Mouse (Mus musculus): Measurements from ENCODE around the gene Gdpd3. TPM values are rescaled to one million over a fixed set of nuclear protein-coding genes. Genes with fewer than 3 reads are reported as not detected.

The Gdpd3 gene
- polyA plus RNA-seq, 1 experiment = 7.7 TPM

DNA sequence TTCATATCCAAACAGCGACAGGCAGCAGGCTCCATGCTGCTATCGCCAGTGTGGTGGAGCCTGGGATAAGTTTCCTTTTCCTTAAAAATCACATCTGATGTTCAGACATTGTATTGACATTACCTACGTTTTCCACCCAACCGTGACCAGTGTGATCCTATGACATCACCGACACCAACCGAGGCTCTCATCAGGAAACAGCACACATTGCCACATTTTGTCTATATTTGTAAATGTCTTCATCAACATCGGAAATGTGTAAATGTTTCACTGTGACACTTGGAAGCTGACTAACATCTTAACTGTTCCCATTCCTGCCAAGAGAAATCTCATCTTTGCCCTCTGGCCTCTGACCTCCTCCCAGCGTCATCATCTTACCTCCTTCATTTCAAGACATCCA is 30.0 kb upstream of the Gdpd3 start:
- H3K4me3 ChIP-seq (ENCODE audit: extremely low read depth, insufficient read depth, insufficient read length) = no peak overlapping the region
- H3K27me3 ChIP-seq (ENCODE audit: control insufficient read depth, insufficient read depth, low read length) = no peaks in the 10 kb centered on the region
- DNase-seq (ENCODE audit: low read depth in 1 of 2, low spot score in 2 of 2) = no peak
- no peak overlapping the region for H3K27ac ChIP-seq (ENCODE audit: insufficient read depth, low read length)
- H3K4me1 ChIP-seq (ENCODE audit: control insufficient read depth, insufficient read depth, insufficient read length) = no peaks in the 10 kb centered on the region
- 81% methylated on average over 8 of the region's 8 CpGs for WGBS
- H3K36me3 ChIP-seq (ENCODE audit: control insufficient read depth, insufficient read depth, low read length) = no peaks in the 10 kb centered on the region
- TF ChIP-seq POLR2A (IDR thresholded peaks at IDR 0.05; ENCODE audit: low read depth, low read length) = no peak
- no peak for TF ChIP-seq CTCF (IDR thresholded peaks at IDR 0.05; ENCODE audit: extremely low read depth, insufficient read depth, insufficient read length, insufficient replicate concordance)

DNA sequence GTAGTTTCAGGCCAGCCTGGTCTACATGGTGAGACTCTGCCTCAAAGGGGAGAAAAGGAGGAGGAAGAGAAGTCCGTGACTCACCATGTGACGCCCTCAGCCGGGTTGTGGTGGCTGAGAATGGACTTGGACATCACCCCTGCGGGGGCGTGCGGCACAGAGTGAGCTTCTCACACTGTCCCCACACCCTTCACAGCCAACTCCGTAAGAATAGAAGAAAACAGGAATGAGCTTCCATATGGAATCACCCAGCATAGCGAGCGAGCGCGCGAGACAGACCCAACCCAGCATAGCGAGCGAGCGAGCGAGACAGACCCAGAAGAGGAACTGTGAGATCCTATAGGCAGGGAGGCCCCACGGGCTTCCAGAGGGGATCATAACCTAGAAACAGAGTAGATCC is 26.6 kb upstream of the Gdpd3 start:
- no peaks in the 10 kb centered on the region for H3K4me1 ChIP-seq (ENCODE audit: control insufficient read depth, insufficient read depth, insufficient read length)
- H3K36me3 ChIP-seq (ENCODE audit: control insufficient read depth, insufficient read depth, low read length) = no peaks in the 10 kb centered on the region
- no peaks in the 10 kb centered on the region for H3K27me3 ChIP-seq (ENCODE audit: control insufficient read depth, insufficient read depth, low read length)
- TF ChIP-seq CTCF (IDR thresholded peaks at IDR 0.05; ENCODE audit: extremely low read depth, insufficient read depth, insufficient read length, insufficient replicate concordance) (no peak), POLR2A (IDR thresholded peaks at IDR 0.05; ENCODE audit: low read depth, low read length) (no peak)
- DNase-seq (ENCODE audit: low read depth in 1 of 2, low spot score in 2 of 2) = no peak
- no peak overlapping the region for H3K27ac ChIP-seq (ENCODE audit: insufficient read depth, low read length)
- 88% methylated on average over 17 of the region's 17 CpGs for WGBS
- H3K4me3 ChIP-seq (ENCODE audit: extremely low read depth, insufficient read depth, insufficient read length) = no peak overlapping the region

DNA sequence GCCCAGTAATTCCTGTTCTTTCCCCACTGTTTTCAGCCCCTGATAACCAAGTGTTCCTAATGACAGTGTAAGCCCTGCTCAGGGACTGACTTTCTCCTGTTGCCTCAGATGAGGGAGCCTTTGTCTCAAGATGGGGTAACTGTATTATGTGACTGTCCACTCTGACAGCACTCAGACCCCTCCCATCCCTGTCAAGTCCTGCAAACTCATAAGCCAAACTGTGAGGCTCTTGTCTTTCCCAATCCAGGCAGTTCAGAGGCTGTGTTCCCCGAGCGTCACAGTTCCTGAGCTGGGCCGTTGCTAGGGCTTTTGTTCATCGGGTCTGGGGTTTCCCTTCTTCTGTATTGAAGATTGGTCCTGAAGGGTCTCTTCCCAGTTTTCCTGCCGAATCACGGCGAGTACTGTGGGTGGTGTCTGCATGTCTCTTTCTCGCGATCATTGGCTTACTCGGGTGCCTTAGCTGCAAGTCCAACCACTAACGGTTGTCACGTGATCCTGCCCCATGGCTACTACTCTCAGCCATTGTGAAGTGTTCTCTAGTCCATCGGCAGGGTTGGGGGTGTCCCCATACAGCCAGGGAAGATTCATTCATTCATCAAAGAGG is 25.9 kb upstream of the Gdpd3 start:
- no peak overlapping the region for H3K4me3 ChIP-seq (ENCODE audit: extremely low read depth, insufficient read depth, insufficient read length)
- no peaks in the 10 kb centered on the region for H3K36me3 ChIP-seq (ENCODE audit: control insufficient read depth, insufficient read depth, low read length)
- no peak overlapping the region for H3K27ac ChIP-seq (ENCODE audit: insufficient read depth, low read length)
- TF ChIP-seq POLR2A (IDR thresholded peaks at IDR 0.05; ENCODE audit: low read depth, low read length) (no peak), CTCF (IDR thresholded peaks at IDR 0.05; ENCODE audit: extremely low read depth, insufficient read depth, insufficient read length, insufficient replicate concordance) (no peak)
- 93% methylated on average over 13 of the region's 13 CpGs for WGBS
- H3K4me1 ChIP-seq (ENCODE audit: control insufficient read depth, insufficient read depth, insufficient read length) = no peaks in the 10 kb centered on the region
- no peak for DNase-seq (ENCODE audit: low read depth in 1 of 2, low spot score in 2 of 2)
- H3K27me3 ChIP-seq (ENCODE audit: control insufficient read depth, insufficient read depth, low read length) = no peaks in the 10 kb centered on the region

DNA sequence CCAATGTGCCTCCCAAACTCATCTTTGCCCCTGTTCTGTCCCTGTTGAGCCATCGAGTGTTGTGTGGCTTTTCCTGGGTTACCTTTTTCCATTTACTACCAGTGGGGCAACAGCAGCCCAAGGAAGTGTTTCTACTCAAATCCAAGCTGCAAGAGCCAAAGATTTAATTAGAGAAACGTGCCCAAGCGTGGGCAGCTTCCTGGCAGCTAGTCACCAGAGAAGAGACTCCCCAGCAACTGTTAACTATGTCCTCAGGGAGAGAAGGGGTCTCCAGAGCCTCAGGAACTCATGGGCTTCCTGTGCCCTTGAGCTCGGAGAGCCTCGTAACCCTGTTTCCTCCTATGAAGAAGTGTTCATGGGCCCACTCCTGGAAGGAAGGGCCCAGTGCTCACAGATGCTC is 25.2 kb upstream of the Gdpd3 start:
- H3K27ac ChIP-seq (ENCODE audit: insufficient read depth, low read length) = no peak overlapping the region
- WGBS = 56% methylated on average over 5 of the region's 5 CpGs
- no peak overlapping the region for H3K4me3 ChIP-seq (ENCODE audit: extremely low read depth, insufficient read depth, insufficient read length)
- no peak for TF ChIP-seq POLR2A (IDR thresholded peaks at IDR 0.05; ENCODE audit: low read depth, low read length)
- no peak for TF ChIP-seq CTCF (IDR thresholded peaks at IDR 0.05; ENCODE audit: extremely low read depth, insufficient read depth, insufficient read length, insufficient replicate concordance)
- H3K27me3 ChIP-seq (ENCODE audit: control insufficient read depth, insufficient read depth, low read length) = no peaks in the 10 kb centered on the region
- no peak for DNase-seq (ENCODE audit: low read depth in 1 of 2, low spot score in 2 of 2)
- H3K4me1 ChIP-seq (ENCODE audit: control insufficient read depth, insufficient read depth, insufficient read length) = peaks cover 2% of the 10 kb centered on the region; the same call in 1 of the 2 replicates
- no peaks in the 10 kb centered on the region for H3K36me3 ChIP-seq (ENCODE audit: control insufficient read depth, insufficient read depth, low read length)

DNA sequence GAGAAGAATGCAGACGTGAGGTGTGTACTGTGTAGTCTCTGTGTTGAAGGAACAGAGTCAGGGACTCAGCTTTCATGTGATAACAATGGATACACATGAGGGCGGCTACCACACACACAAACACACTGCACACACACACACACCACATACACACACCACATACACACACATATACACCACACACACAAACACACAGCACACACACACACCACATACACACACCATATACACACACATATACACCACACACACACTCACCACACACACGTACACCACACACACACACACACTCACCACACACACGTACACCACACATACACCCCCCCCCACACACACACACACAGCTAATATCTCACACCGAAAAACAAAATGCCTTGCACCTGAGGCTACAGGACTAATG is 24.7 kb upstream of the Gdpd3 start:
- TF ChIP-seq CTCF (IDR thresholded peaks at IDR 0.05; ENCODE audit: extremely low read depth, insufficient read depth, insufficient read length, insufficient replicate concordance) (no peak), POLR2A (IDR thresholded peaks at IDR 0.05; ENCODE audit: low read depth, low read length) (no peak)
- no peak for DNase-seq (ENCODE audit: low read depth in 1 of 2, low spot score in 2 of 2)
- Histone ChIP-seq H3K27me3 (ENCODE audit: control insufficient read depth, insufficient read depth, low read length) (no peaks in the 10 kb centered on the region), H3K27ac (ENCODE audit: insufficient read depth, low read length) (no peak overlapping the region), H3K36me3 (ENCODE audit: control insufficient read depth, insufficient read depth, low read length) (no peaks in the 10 kb centered on the region), H3K4me1 (ENCODE audit: control insufficient read depth, insufficient read depth, insufficient read length) (peaks cover 7% of the 10 kb centered on the region; the same call in 1 of the 2 replicates), H3K4me3 (ENCODE audit: extremely low read depth, insufficient read depth, insufficient read length) (no peak overlapping the region)
- 85% methylated on average over 5 of the region's 5 CpGs for WGBS

DNA sequence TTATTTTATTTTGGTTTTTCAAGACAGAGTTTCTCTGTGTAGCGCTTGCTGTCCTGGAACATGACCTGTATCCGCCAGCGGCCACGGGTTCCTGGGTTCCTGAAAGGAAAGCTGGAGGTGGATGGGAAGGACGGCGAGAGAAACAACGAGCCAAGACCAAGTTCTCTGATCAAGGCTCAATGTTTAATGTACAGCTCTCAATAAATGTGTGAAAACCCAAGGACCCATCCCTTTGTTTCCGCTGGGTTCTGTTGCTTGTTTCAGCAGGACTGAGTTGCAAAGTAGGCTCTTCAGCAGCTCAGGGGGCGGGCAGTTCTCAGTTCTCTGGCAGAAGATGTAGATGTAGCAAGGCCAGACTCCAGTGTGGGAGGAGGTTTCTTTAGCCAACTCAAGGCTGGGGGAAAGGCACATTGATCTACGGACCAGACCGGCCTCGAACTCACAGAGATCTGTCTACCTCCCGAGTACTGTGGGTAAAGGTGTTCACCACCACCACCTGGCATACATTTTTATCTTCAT is 24.1 kb upstream of the Gdpd3 start:
- no peaks in the 10 kb centered on the region for H3K36me3 ChIP-seq (ENCODE audit: control insufficient read depth, insufficient read depth, low read length)
- WGBS = 93% methylated on average over 13 of the region's 13 CpGs
- peaks cover 9% of the 10 kb centered on the region; the same call in 1 of the 2 replicates for H3K4me1 ChIP-seq (ENCODE audit: control insufficient read depth, insufficient read depth, insufficient read length)
- no peak for DNase-seq (ENCODE audit: low read depth in 1 of 2, low spot score in 2 of 2)
- H3K27ac ChIP-seq (ENCODE audit: insufficient read depth, low read length) = no peak overlapping the region
- H3K4me3 ChIP-seq (ENCODE audit: extremely low read depth, insufficient read depth, insufficient read length) = no peak overlapping the region
- no peak for TF ChIP-seq CTCF (IDR thresholded peaks at IDR 0.05; ENCODE audit: extremely low read depth, insufficient read depth, insufficient read length, insufficient replicate concordance)
- TF ChIP-seq POLR2A (IDR thresholded peaks at IDR 0.05; ENCODE audit: low read depth, low read length) = no peak
- no peaks in the 10 kb centered on the region for H3K27me3 ChIP-seq (ENCODE audit: control insufficient read depth, insufficient read depth, low read length)

DNA sequence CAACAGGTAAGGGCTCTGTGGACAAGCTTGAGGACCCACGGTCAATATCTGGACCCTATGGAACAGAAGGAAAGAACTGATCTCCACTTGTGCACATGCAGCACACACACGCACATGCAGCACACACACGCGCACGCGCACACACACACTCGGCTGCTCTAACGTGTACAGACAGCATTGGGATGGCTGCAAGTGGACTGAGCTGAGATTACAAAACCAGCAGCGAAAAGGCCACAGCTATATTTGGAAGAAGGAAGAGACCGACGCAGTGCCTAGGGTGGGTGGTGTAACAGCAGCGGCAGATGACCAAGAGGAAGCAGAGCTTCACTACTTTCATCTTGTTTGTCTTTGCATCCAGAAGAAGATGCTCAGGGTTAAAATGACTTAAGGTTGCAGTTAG is 20.1 kb upstream of the Gdpd3 start:
- DNase-seq (ENCODE audit: low read depth in 1 of 2, low spot score in 2 of 2) = no peak
- TF ChIP-seq POLR2A (IDR thresholded peaks at IDR 0.05; ENCODE audit: low read depth, low read length) (no peak), CTCF (IDR thresholded peaks at IDR 0.05; ENCODE audit: extremely low read depth, insufficient read depth, insufficient read length, insufficient replicate concordance) (no peak)
- Histone ChIP-seq H3K27me3 (ENCODE audit: control insufficient read depth, insufficient read depth, low read length) (no peaks in the 10 kb centered on the region), H3K4me3 (ENCODE audit: extremely low read depth, insufficient read depth, insufficient read length) (no peak overlapping the region), H3K27ac (ENCODE audit: insufficient read depth, low read length) (peak overlapping the region; percentile 55), H3K36me3 (ENCODE audit: control insufficient read depth, insufficient read depth, low read length) (no peaks in the 10 kb centered on the region), H3K4me1 (ENCODE audit: control insufficient read depth, insufficient read depth, insufficient read length) (peaks cover 11% of the 10 kb centered on the region; the same call in 1 of the 2 replicates)
- WGBS = 50% methylated on average over 12 of the region's 12 CpGs
